Mouse (Mus musculus) ES-E14 (cell line): ENCODE measurements at regions not wholly inside any gene's neighbourhood (a gene's known extent, or its start where the extent isn't known, plus 50 kb on each side); places are given as distances from the start of the nearest gene placed in this dataset.
A peak's percentile ranks its signal among the peaks of the same experiment; 100 is the strongest.

ENCODE experiments used
- DNase-seq: peaks from one replicate; pipeline ENCODE4 v3.0.0-alpha.2; 2013; ENCODE audit warnings: low read depth, low spot score
- H3K27ac ChIP-seq: 2 replicates; pipeline ENCODE4 v1.5.1; 2012; ENCODE audit warnings: low read depth, mild to moderate bottlenecking, low read length, moderate library complexity, mixed read lengths; ENCODE audit not compliant: poor library complexity, insufficient read depth, severe bottlenecking
- H3K36me3 ChIP-seq: 2 replicates; pipeline ENCODE4 v1.6.1; 2012; ENCODE audit warnings: mild to moderate bottlenecking, low read length, moderate library complexity, mixed read lengths; ENCODE audit not compliant: control insufficient read depth, poor library complexity, insufficient read depth, severe bottlenecking
- H3K4me1 ChIP-seq, 2 experiments: fragments of 150-350 bp in 1 of 2; sonication (generic) in 1 of 2; 2 replicates each; pipeline ENCODE4 v1.6.1; 2012; ENCODE audit warnings: low read length in 2 of 2, mild to moderate bottlenecking in 1 of 2, mixed read lengths in 1 of 2; ENCODE audit not compliant: control insufficient read depth in 2 of 2, insufficient read depth in 2 of 2, poor library complexity in 1 of 2
- H3K4me3 ChIP-seq, 2 experiments: fragments of 150-350 bp in 1 of 2; sonication (generic) in 1 of 2; 2 replicates each; pipeline ENCODE4 v1.5.1; 2012; ENCODE audit warnings: low read length in 2 of 2, low read depth in 1 of 2, mild to moderate bottlenecking in 1 of 2, mixed read lengths in 1 of 2; ENCODE audit not compliant: insufficient read depth in 1 of 2, poor library complexity in 1 of 2, severe bottlenecking in 1 of 2
- H3K9ac ChIP-seq: 2 replicates; pipeline ENCODE4 v1.6.1; 2012; ENCODE audit warnings: low read depth, mild to moderate bottlenecking, low read length, mixed read lengths; ENCODE audit not compliant: poor library complexity, insufficient read depth, severe bottlenecking
- H3K9me3 ChIP-seq: fragments of 150-350 bp; sonication (generic); 2 replicates; pipeline ENCODE4 v1.6.1; 2012; ENCODE audit warnings: low read depth, mild to moderate bottlenecking, low read length; ENCODE audit not compliant: control insufficient read depth, insufficient read depth
- CHD2 ChIP-seq: IDR thresholded peaks from 2 replicates; pipeline ENCODE4 v1.6.1; 2014; ENCODE audit warnings: mild to moderate bottlenecking, low read depth, low read length, inconsistent platforms
- HCFC1 ChIP-seq: IDR thresholded peaks from 2 replicates; pipeline ENCODE4 v1.6.1; 2012; ENCODE audit warnings: low read length, inconsistent platforms, borderline replicate concordance; ENCODE audit not compliant: insufficient read depth
- MAFK ChIP-seq: IDR thresholded peaks from 2 replicates; pipeline ENCODE4 v1.6.1; 2014; ENCODE audit warnings: mild to moderate bottlenecking, low read depth, low read length, inconsistent platforms; ENCODE audit not compliant: insufficient read depth
- ZC3H11A ChIP-seq: IDR thresholded peaks from 2 replicates; pipeline ENCODE4 v1.6.1; 2012; ENCODE audit warnings: low read depth, mild to moderate bottlenecking, inconsistent platforms, low read length, borderline replicate concordance
- ZNF384 ChIP-seq: IDR thresholded peaks from 2 replicates; pipeline ENCODE4 v1.6.1; 2012; ENCODE audit warnings: low read depth, low read length, inconsistent platforms
- in situ Hi-C, 2 experiments: fragments of 600-800 bp; cut with MboI; formaldehyde crosslinking; loops; one replicate each; pipeline ENCODE4 v1.15.1; 2025; ENCODE audit warnings: low sequenced_read_pairs in 2 of 2, inconsistent platforms in 1 of 2; ENCODE audit not compliant: unreplicated experiment in 2 of 2

DNA sequence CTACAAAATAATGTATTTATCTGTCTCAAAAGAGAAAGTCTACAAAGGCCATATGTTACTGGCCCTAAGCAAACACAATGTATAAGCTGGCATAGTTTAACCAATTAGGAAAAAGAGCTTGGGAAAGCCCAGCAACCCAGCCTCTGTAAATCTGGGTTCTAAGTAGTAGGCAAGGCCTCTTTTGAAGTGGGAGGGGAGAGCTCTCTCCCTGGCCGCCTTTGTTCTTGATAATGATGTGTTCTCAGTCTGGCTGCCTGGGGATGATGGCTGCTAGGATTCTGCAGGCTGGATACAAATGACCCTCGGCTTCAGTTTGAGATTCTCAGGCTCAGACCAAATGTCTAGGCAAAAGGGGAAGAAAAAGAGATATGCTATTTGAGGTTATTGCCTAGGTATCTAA lies 172.4 kb upstream of the Cntnap4 start:
- in situ Hi-C loops, result no loop called here
- TF ChIP-seq HCFC1 (no peak), ZNF384 (no peak), ZC3H11A (no peak), CHD2 (no peak), MAFK (no peak)
- H3K4me3 ChIP-seq, result no peak overlapping the region
- no peak for DNase-seq
- no peak overlapping the region for H3K27ac ChIP-seq
- H3K4me1 ChIP-seq, result no peaks in the 10 kb centered on the region
- H3K9ac ChIP-seq, result no peak overlapping the region
- no peaks in the 10 kb centered on the region for H3K9me3 ChIP-seq
- H3K36me3 ChIP-seq, result no peaks in the 10 kb centered on the region

- Histone ChIP-seq H3K36me3 (no peaks in the 10 kb centered on the region), H3K9me3 (no peaks in the 10 kb centered on the region), H3K27ac (no peak overlapping the region), H3K4me1 (no peaks in the 10 kb centered on the region), H3K4me3 (no peak overlapping the region), H3K9ac (no peak overlapping the region)
- DNase-seq, result no peak
- in situ Hi-C loops, result no loop called here
- TF ChIP-seq ZNF384, result no peak
- TF ChIP-seq MAFK, result peak; percentile 88
- TF ChIP-seq CHD2, result no peak
Measured at GRCm38 (mm10) chr8:112390108-112390507, 179.7 kb upstream of the Cntnap4 start.

DNA sequence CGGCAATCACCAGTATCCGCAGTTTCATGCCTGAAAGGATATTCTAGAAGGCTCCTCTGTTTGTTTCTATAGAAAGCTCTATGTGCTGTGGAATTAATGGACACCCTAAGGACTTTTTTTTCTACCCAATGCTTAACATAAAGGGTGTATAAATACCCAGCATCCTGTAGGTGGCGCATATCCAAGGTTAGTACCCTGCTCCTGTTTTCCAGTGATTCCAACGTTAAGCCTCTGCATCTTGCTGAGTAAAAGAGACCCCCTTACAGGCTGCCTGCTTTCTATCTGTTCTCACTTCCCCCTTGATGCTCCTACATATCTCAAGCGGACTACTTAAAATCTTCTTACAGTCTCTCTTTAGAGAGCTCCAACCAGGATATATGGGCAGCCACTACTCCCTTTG lies 221.5 kb upstream of the Cntnap4 start:
- H3K9me3 ChIP-seq, result no peaks in the 10 kb centered on the region
- no peaks in the 10 kb centered on the region for H3K36me3 ChIP-seq
- H3K4me3 ChIP-seq, result no peak overlapping the region
- in situ Hi-C loops, result no loop called here
- H3K4me1 ChIP-seq, result no peaks in the 10 kb centered on the region
- TF ChIP-seq ZC3H11A, result no peak
- TF ChIP-seq ZNF384, result peak; percentile 58; the same call in 1 of the 2 replicates
- no peak for TF ChIP-seq MAFK
- no peak for TF ChIP-seq CHD2
- TF ChIP-seq HCFC1, result no peak
- DNase-seq, result peak; percentile 56
- no peak overlapping the region for H3K9ac ChIP-seq
- no peak overlapping the region for H3K27ac ChIP-seq

DNA sequence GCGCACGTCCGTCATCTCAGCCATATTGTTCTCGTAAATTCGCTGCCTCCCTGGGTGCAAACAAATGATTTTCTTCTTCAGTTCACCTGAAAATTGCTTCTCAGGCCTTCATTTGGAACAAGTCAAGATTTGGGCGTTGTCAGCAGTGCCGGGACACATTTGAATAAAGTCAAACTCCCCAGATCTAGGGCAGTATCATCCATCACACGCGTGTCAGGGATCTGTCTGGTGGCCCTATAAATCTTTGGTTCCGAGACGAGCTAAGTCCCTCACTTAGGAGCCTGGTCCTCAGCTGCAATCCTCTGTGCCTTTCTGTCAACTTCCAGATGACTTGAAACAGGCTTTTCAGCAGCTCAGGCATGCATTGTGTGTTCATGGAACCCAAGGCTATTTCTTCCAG lies 236.7 kb upstream of the Cntnap4 start:
- Histone ChIP-seq H3K27ac (no peak overlapping the region), H3K4me3 (no peak overlapping the region), H3K4me1 (no peaks in the 10 kb centered on the region), H3K9ac (no peak overlapping the region), H3K36me3 (no peaks in the 10 kb centered on the region), H3K9me3 (no peaks in the 10 kb centered on the region)
- TF ChIP-seq CHD2 (no peak), ZC3H11A (no peak), HCFC1 (no peak), ZNF384 (no peak), MAFK (no peak)
- DNase-seq, result no peak
- in situ Hi-C loops, result no loop called here

GRCm38 (mm10) chr8:112332021-112332420 lies 237.8 kb upstream of the Cntnap4 start:
- no peak overlapping the region for H3K9ac ChIP-seq
- no peak overlapping the region for H3K27ac ChIP-seq
- TF ChIP-seq ZC3H11A (no peak), ZNF384 (no peak), HCFC1 (no peak), CHD2 (no peak), MAFK (no peak)
- no peaks in the 10 kb centered on the region for H3K4me1 ChIP-seq
- in situ Hi-C loops, result no loop called here
- H3K9me3 ChIP-seq, result no peaks in the 10 kb centered on the region
- no peaks in the 10 kb centered on the region for H3K36me3 ChIP-seq
- no peak for DNase-seq
- peak overlapping the region in 1 of 2 experiments; percentile 48; a peak in 2 of 4 replicates for H3K4me3 ChIP-seq
